Mouse (Mus musculus) intestine, embryonic 16.5 days (tissue): ENCODE data around the gene Psmb3. TPM values are rescaled to one million over a fixed set of nuclear protein-coding genes. Genes with fewer than 3 reads are reported as not detected.

ENCODE experiments used
- ATAC-seq: fragments of 200-750 bp; cut with Nextera tagmentation; 2 replicates; pipeline ENCODE4 v1.8.0; 2017; ENCODE audit warnings: moderate TSS enrichment, moderate library complexity
- H3K27ac ChIP-seq: fragments of 300-500 bp; sonication (generic); 2 replicates; pipeline ENCODE4 v1.5.1; 2014; ENCODE audit warnings: mild to moderate bottlenecking, low read length
- H3K27me3 ChIP-seq: fragments of 300-500 bp; sonication (generic); replicated peaks from 2 replicates; pipeline ENCODE4 v1.6.1; 2014; ENCODE audit warnings: low read length, control low read depth, mixed read lengths; ENCODE audit not compliant: control insufficient read depth, insufficient read depth
- H3K36me3 ChIP-seq: fragments of 300-500 bp; sonication (generic); 2 replicates; pipeline ENCODE4 v1.6.1; 2014; ENCODE audit warnings: low read length, control low read depth; ENCODE audit not compliant: control insufficient read depth, insufficient read depth
- H3K4me1 ChIP-seq: fragments of 300-500 bp; sonication (generic); 2 replicates; pipeline ENCODE4 v1.6.1; 2014; ENCODE audit warnings: low read length, control low read depth, mixed read lengths; ENCODE audit not compliant: control insufficient read depth, insufficient read depth
- H3K4me2 ChIP-seq: fragments of 300-500 bp; sonication (generic); 2 replicates; pipeline ENCODE4 v1.6.1; 2014; ENCODE audit warnings: low read depth, low read length, control low read depth
- H3K4me3 ChIP-seq: fragments of 300-500 bp; sonication (generic); 2 replicates; pipeline ENCODE4 v1.5.1; 2014; ENCODE audit warnings: mild to moderate bottlenecking, low read length
- H3K9ac ChIP-seq: fragments of 300-500 bp; sonication (generic); 2 replicates; pipeline ENCODE4 v1.6.1; 2014; ENCODE audit warnings: low read depth, low read length
- H3K9me3 ChIP-seq: fragments of 300-500 bp; sonication (generic); 2 replicates; pipeline ENCODE4 v1.6.1; 2016; ENCODE audit warnings: low read length, control low read depth; ENCODE audit not compliant: control insufficient read depth
- WGBS: fragments of 180-500 bp; shearing (Covaris S2); extraction: QIAGEN DNeasy Blood & Tissue Kit; methylation state at CpG from one replicate; pipeline ENCODE4 v1.1.7; 2014; 5-methylcytosine and 5-hydroxymethylcytosine counted together
- polyA plus RNA-seq: library from polyadenylated mRNA; unstranded; fragments of >200 nt; fragmentation: Nextera tagmentation; extraction: Ambion mirVana; gene quantifications from 2 replicates; pipeline ENCODE4 v1.2.1, GENCODE M21; 2015

Psmb3 gene
- polyA plus RNA-seq, 1 experiment from 2014 or later, result 429 TPM

DNA sequence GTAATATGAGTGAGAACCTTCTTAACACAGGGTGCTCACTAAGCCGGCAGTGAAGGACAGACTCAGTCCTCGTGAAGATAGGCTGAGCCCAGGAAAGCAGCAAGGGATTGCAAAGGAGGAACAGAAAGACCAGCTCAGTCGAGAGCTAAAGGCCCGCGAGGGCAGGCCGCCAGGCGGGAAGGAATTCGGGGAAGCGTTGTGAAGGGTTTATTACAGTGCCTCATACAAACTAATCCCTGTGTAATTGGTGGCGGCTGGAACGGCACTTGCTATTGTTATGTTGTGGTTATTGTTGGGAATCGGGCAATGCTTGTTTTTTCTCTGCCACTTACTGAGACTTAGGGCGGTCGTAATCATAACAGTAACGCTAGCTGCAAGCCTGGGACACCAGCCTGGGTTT lies 25.8 kb upstream of the Psmb3 start:
- Histone ChIP-seq H3K4me2 (no peak overlapping the region), H3K27ac (no peak overlapping the region), H3K27me3 (no peaks in the 10 kb centered on the region), H3K4me3 (no peak overlapping the region), H3K9me3 (no peaks in the 10 kb centered on the region), H3K9ac (no peak overlapping the region), H3K4me1 (no peaks in the 10 kb centered on the region), H3K36me3 (peaks cover 28% of the 10 kb centered on the region)
- no peak for ATAC-seq
- WGBS, result 55% methylated on average over 15 of the region's 15 CpGs

DNA sequence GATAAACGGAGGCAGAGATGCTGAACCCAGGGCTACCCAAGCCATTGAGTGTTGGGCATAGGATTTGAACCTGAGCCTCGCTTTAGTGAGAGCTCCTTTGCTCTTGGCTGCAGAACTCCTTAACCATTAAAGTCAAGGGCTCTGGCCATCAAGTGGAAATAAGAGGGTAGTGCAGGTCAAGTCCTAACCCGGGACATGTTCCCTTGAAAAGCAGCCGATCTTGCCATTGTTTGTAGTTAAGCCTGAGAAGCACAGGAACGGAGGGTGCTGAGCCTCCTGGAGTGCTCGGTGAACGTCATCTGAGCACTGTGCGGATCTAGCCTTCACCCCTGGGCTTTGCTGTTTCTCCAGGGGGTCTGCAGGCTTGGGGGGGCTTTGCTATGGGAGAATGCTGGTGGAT lies 25.4 kb upstream of the Psmb3 start:
- H3K4me3 ChIP-seq, result no peak overlapping the region
- H3K27me3 ChIP-seq, result no peaks in the 10 kb centered on the region
- H3K9ac ChIP-seq, result no peak overlapping the region
- no peak overlapping the region for H3K4me2 ChIP-seq
- H3K9me3 ChIP-seq, result no peaks in the 10 kb centered on the region
- H3K4me1 ChIP-seq, result no peaks in the 10 kb centered on the region
- ATAC-seq, result no peak
- H3K36me3 ChIP-seq, result peaks cover 28% of the 10 kb centered on the region
- no peak overlapping the region for H3K27ac ChIP-seq
- 73% methylated on average over 8 of the region's 8 CpGs for WGBS

DNA sequence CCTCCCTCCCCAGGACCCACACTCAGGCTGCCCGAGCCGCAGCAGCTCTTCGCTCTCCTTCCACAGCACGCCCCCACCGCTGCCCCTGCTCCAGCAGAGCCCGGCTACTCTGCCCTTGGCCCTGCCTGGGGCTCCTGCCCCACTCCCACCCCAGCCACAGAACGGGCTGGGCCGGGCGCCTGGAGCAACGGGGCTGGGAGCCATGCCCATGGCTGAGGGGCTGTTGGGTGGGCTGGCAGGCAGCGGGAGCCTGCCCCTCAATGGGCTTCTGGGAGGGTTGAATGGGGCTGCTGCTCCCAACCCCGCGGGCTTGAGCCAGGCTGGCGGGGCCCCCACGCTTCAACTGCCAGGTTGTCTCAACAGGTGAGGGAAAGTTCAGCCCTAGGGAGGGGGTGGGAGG lies 24.9 kb upstream of the Psmb3 start:
- 86% methylated on average over 15 of the region's 15 CpGs for WGBS
- no peaks in the 10 kb centered on the region for H3K4me1 ChIP-seq
- H3K27ac ChIP-seq, result no peak overlapping the region
- H3K27me3 ChIP-seq, result no peaks in the 10 kb centered on the region
- ATAC-seq, result no peak
- H3K4me2 ChIP-seq, result no peak overlapping the region
- H3K9ac ChIP-seq, result no peak overlapping the region
- H3K4me3 ChIP-seq, result no peak overlapping the region
- no peaks in the 10 kb centered on the region for H3K9me3 ChIP-seq
- peaks cover 28% of the 10 kb centered on the region for H3K36me3 ChIP-seq

DNA sequence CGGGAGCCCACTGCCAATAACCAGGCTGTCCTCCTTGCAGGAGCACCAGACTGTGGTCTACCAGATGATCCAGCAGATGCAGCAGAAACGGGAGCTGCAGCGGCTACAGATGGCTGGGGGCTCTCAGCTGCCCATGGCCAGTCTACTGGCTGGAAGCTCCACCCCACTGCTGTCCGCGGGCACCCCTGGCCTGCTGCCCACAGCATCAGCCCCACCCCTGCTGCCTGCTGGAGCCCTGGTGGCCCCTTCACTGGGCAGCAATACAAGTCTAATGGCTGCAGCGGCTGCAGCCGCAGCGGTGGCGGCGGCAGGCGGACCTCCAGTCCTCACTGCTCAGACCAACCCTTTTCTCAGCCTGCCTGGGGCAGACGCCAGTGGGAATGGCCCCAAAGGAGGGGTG lies 22.8 kb upstream of the Psmb3 start:
- H3K36me3 ChIP-seq, result peaks cover 19% of the 10 kb centered on the region
- no peaks in the 10 kb centered on the region for H3K9me3 ChIP-seq
- no peak overlapping the region for H3K4me3 ChIP-seq
- H3K4me1 ChIP-seq, result peaks cover 9% of the 10 kb centered on the region; the same call in 1 of the 2 replicates
- no peak overlapping the region for H3K27ac ChIP-seq
- H3K27me3 ChIP-seq, result no peaks in the 10 kb centered on the region
- no peak for ATAC-seq
- WGBS, result 77% methylated on average over 12 of the region's 12 CpGs
- H3K4me2 ChIP-seq, result no peak overlapping the region
- H3K9ac ChIP-seq, result no peak overlapping the region

DNA sequence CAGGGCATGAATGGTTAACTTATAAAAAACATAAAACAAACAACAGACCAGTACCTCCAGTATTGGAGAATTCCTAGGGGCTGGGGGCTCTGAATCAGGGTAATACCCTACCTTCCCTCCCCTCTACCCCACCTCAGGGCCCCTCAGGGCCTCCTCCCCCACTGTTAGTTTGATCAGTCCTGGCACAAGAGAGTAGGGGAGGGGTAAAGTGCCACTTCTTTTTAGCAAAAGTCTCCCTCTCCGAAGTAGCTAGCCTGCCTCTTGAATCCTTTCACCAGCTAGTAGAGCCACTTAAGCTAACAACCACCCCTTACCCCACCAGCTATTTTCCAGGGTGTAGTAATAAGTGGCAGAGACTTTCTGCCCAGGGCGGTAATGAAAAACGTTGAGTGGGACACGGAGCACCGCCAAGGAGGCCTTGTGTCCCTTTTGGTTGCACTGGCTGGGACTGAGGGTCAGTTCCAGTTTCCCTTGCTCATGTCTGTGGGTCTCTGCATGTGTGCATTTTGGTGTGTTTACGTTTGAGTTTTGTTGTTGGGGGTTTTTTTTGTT lies 20.6 kb upstream of the Psmb3 start:
- Histone ChIP-seq H3K27ac (no peak overlapping the region), H3K36me3 (peaks cover 15% of the 10 kb centered on the region), H3K9ac (no peak overlapping the region), H3K4me2 (no peak overlapping the region), H3K27me3 (no peaks in the 10 kb centered on the region), H3K4me1 (peaks cover 18% of the 10 kb centered on the region), H3K4me3 (no peak overlapping the region), H3K9me3 (no peaks in the 10 kb centered on the region)
- 69% methylated on average over 6 of the region's 6 CpGs for WGBS
- ATAC-seq, result no peak

DNA sequence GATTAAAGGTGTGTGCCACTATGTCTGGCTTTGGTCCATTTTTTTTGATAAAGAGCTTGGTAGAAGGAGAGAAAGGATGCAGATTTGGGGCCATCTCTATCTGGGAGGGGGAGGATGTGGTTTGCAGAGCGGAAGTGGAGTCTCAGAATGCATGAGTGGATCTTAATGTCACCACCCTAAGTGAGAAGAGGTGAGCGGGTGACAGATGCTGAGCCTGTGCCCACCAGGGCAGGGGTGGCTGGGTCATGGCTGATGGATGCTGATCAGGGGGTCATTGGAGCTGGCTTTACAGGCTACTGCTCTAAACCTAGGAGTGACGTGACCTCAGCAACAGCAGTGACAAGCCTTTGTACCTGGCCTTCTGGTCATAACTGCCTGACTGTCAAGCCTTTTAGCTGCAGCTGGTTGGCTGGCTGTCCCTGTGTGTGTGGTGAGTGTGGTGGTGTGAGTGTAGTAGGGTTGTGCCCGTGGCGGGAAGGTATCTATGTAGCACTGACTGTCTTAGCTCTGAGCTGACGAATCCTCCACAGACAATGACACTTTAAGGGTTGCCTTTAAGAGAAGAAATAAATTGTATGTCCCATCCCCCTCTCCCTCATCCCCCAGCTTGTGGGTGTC lies 19.0 kb upstream of the Psmb3 start:
- Histone ChIP-seq H3K9ac (no peak overlapping the region), H3K4me2 (no peak overlapping the region), H3K27me3 (no peaks in the 10 kb centered on the region), H3K27ac (no peak overlapping the region), H3K4me3 (no peak overlapping the region), H3K9me3 (no peaks in the 10 kb centered on the region), H3K4me1 (peaks cover 18% of the 10 kb centered on the region), H3K36me3 (peaks cover 11% of the 10 kb centered on the region)
- no peak for ATAC-seq
- 83% methylated on average over 6 of the region's 6 CpGs for WGBS

DNA sequence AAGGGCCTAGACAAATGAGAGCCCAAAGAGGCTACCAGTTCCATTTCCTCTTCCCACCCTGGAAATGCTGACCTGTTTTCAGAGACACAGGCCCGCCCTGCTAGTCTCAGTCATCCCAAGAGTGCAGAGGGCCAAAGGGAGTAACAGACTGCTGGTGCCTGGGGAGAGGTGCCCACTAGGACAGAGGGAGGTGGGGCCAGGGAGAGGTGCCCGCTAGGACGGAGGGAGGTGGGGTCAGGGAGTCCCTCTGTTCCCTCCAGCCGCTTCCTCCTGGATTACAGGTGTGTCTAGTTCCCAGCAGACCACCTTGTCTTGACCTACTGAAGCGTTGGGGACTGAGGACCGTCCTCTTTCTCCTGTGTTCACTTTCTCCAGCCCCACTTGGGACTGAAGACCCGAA lies 18.4 kb upstream of the Psmb3 start:
- H3K9ac ChIP-seq, result peak overlapping the region; percentile 54; the same call in 1 of the 2 replicates
- 35% methylated on average over 7 of the region's 7 CpGs for WGBS

DNA sequence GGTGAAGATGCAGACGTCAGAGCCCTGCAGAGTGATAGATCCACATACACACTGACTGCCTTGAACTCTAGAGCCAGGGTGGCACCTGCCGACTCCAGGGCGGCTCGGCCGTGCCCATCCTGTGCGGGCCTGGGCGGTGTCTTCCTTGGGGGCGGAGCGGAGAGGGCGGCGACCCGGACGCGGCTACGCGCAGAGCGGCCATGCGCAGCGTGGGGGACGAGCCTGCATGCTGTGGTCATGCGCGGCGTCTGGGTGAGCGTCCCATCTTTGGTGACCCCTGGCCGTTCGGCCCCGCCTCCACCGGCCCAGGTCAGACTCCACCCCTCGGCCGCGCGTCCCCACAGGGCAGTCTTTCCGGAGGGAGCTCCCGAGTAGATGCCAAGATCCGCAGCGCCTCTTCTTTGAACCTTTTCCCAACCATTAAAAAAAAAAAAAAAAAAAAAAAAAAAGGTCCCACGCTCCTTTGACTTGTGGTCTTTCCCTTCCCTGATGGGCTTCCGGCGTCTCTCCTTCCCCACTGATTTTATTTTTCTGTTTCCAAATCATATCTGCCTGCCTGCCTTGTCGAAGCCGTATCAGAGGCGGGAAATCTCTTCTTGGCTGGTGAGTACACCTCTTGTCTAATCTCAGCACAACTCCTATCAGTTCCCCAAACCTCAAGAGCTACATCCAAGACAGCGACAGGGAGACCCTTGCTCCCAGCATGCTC lies 17.4 kb upstream of the Psmb3 start, which contains the start of gene Cisd3:
TSS of gene Cisd3 (plus strand) at position 214 of the 709 bp plus-strand sequence.
- H3K4me3 ChIP-seq, result peak within 1 kb of the TSS; percentile 34
- peak within 1 kb of the TSS; percentile 54 for H3K9ac ChIP-seq
- H3K4me2 ChIP-seq, result peak within 1 kb of the TSS; percentile 50
- H3K9me3 ChIP-seq, result no peaks in the 10 kb centered on the region
- peaks cover 7% of the 10 kb centered on the region for H3K36me3 ChIP-seq
- peaks cover 18% of the 10 kb centered on the region for H3K4me1 ChIP-seq
- under 1% methylated on average over 43 of the region's 43 CpGs for WGBS
- no peaks in the 10 kb centered on the region for H3K27me3 ChIP-seq
- peak; percentile 94 for ATAC-seq
- H3K27ac ChIP-seq, result peak within 1 kb of the TSS; percentile 63

More for the DNA sequence above, 18.4 kb upstream of the Psmb3 start:
- ATAC-seq, result no peak
- H3K27ac ChIP-seq, result peak overlapping the region; percentile 63; the same call in 1 of the 2 replicates
- peaks cover 18% of the 10 kb centered on the region for H3K4me1 ChIP-seq
- H3K36me3 ChIP-seq, result peaks cover 5% of the 10 kb centered on the region; the same call in 1 of the 2 replicates
- no peaks in the 10 kb centered on the region for H3K9me3 ChIP-seq
- no peak overlapping the region for H3K4me2 ChIP-seq
- no peak overlapping the region for H3K4me3 ChIP-seq
- H3K27me3 ChIP-seq, result no peaks in the 10 kb centered on the region

DNA sequence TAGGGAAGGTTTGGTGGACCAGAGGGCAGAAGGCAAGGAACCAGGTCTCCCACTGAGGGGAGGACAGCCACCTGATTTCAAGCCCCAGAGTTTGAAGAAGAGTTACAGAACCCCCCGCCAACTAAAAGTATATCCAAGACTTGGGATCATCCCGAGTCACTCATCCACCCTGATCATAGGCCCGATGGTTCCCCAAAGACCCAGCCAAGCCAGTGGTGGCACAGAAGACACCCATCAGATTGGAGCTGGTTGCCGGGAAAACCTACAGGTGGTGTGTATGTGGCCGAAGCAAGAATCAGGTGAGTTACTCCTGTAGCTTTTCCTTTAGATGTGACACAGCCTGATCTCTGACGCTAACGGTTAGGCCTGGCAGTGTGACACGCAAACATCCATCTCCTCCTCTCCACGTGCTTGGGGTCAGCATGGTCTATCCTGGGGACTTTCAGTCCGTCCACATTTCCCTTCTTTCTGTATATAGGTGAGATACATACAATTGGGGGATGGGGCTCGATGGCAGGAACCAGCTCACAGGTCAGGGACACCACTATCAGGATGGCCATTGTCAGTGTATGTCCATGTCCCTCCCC lies 16.8 kb upstream of the Psmb3 start:
- H3K9me3 ChIP-seq, result no peaks in the 10 kb centered on the region
- ATAC-seq, result no peak
- H3K36me3 ChIP-seq, result peaks cover 12% of the 10 kb centered on the region
- H3K9ac ChIP-seq, result peak overlapping the region; percentile 54
- WGBS, result 63% methylated on average over 11 of the region's 11 CpGs
- H3K27ac ChIP-seq, result peak overlapping the region; percentile 62; the same call in 1 of the 2 replicates
- H3K4me3 ChIP-seq, result peak overlapping the region; percentile 34
- H3K4me2 ChIP-seq, result peak overlapping the region; percentile 50
- peaks cover 18% of the 10 kb centered on the region for H3K4me1 ChIP-seq
- H3K27me3 ChIP-seq, result no peaks in the 10 kb centered on the region
